ENCODE assay signal across 9 mouse cellular contexts in genomic region chr6:72185893-72186490, GRCm38 (mm10). TPM values are rescaled to one million over a fixed set of nuclear protein-coding genes. Genes with fewer than 3 reads are reported as not detected.
DNase-seq lines count a peak whose midpoint lies in the region; ATAC-seq and TF ChIP-seq lines count a peak whose summit lies in the region.
"Had no signal": no experiment of that assay in that cellular context is flagged by ENCODE, and none has a peak within 500 bp of the region (broad histone marks: within the 10 kb centered on the region; RNA-seq: fewer than 3 reads in every experiment).

No protein-coding gene starts in this region.

- no peaks in the 10 kb centered on the region for H3K9me3 ChIP-seq in forebrain, embryonic 15.5 days
- no peaks in the 10 kb centered on the region for H3K9me3 ChIP-seq in lung, postnatal 0 days (ENCODE audit: low read length)
- H3K9me3 ChIP-seq: megakaryocyte, embryonic 14.5 days had no signal

- ATAC-seq in forebrain, embryonic 15.5 days (replicated peaks) = peak; percentile 77
- ATAC-seq in hematopoietic stem cell, adult 5-6 weeks (replicated peaks in 1 of 2; ENCODE audit: insufficient read depth in 1 of 2, low FRiP score in 2 of 2, low TSS enrichment in 1 of 2, low read depth in 1 of 2, poor library complexity in 2 of 2, severe bottlenecking in 2 of 2) = peak; percentile 60 to 65
- peak; percentile 64 for ATAC-seq in lung, postnatal 0 days

- TF ChIP-seq EP300 in lung, postnatal 0 days (IDR thresholded peaks at IDR 0.05) = no peak

- DNase-seq in MN1 (ENCODE audit: low spot score) = peak; percentile 66
- DNase-seq in cerebellum, adult 11 months = peak; percentile 80
- peak; percentile 54 to 85 for DNase-seq in layer of hippocampus, adult 8-10 months (ENCODE audit: low spot score in 2 of 2)
- DNase-seq in lung, postnatal 0 days (ENCODE audit: low spot score) = peak; percentile 81
- peak; percentile 89 for DNase-seq in retina, embryonic 14.5 days (ENCODE audit: low spot score)
- DNase-seq in thymus, postnatal 36 days = peak; percentile 67 to 76

- 9% methylated on average over 6 of the region's 6 CpGs for WGBS in forebrain, embryonic 15.5 days
- 3% methylated on average over 6 of the region's 6 CpGs for WGBS in lung, postnatal 0 days

- peaks cover 4% of the 10 kb centered on the region; the same call in 1 of the 2 replicates for H3K27me3 ChIP-seq in forebrain, embryonic 15.5 days
- H3K27me3 ChIP-seq in lung, postnatal 0 days (replicated peaks; ENCODE audit: insufficient read depth, low read length) = no peaks in the 10 kb centered on the region

- peaks cover 10% of the 10 kb centered on the region for H3K4me1 ChIP-seq in forebrain, embryonic 15.5 days
- peaks cover 15% of the 10 kb centered on the region for H3K4me1 ChIP-seq in lung, postnatal 0 days (ENCODE audit: insufficient read depth, low read depth, low read length)

- H3K36me3 ChIP-seq in forebrain, embryonic 15.5 days = no peaks in the 10 kb centered on the region
- no peaks in the 10 kb centered on the region for H3K36me3 ChIP-seq in lung, postnatal 0 days (ENCODE audit: insufficient read depth, low read length)

- no peak overlapping the region for H3K9ac ChIP-seq in forebrain, embryonic 15.5 days (replicated peaks)
- H3K9ac ChIP-seq in lung, postnatal 0 days (replicated peaks; ENCODE audit: low read depth) = no peak overlapping the region

- H3K27ac ChIP-seq in forebrain, embryonic 15.5 days (replicated peaks) = no peak overlapping the region
- H3K27ac ChIP-seq in lung, postnatal 0 days (ENCODE audit: low read length) = no peak overlapping the region

- peak; percentile 98 for TF ChIP-seq CTCF in lung, postnatal 0 days (IDR thresholded peaks at IDR 0.05)

- no peak overlapping the region for H3K4me3 ChIP-seq in forebrain, embryonic 15.5 days
- no peak overlapping the region for H3K4me3 ChIP-seq in lung, postnatal 0 days (ENCODE audit: low read depth, low read length)
- H3K4me3 ChIP-seq: megakaryocyte, embryonic 14.5 days had no signal

- H3K4me2 ChIP-seq in forebrain, embryonic 15.5 days (replicated peaks) = no peak overlapping the region
- H3K4me2 ChIP-seq in lung, postnatal 0 days (replicated peaks; ENCODE audit: low read depth, low read length) = no peak overlapping the region

RNA-seq across cellular contexts. Expression of gene Atoh8, which starts 49.4 kb away (rescaled TPM):
- polyA plus RNA-seq in forebrain, embryonic 15.5 days (2015; fragmentation: Nextera tagmentation; extraction: Ambion mirVana) = 2.7 and 3.6 TPM in 2 replicates
- total RNA-seq in hematopoietic stem cell, adult 5-6 weeks (2017) = not detected in 2 replicates
- total RNA-seq in layer of hippocampus, adult 8-10 months (2022) = 1 to 10 TPM; 2.5 to 3.4 (median 3.3) TPM
- polyA plus RNA-seq in lung, postnatal 0 days (2015; fragmentation: Nextera tagmentation; extraction: Ambion mirVana) = 17.3 and 20.6 TPM in 2 replicates
